Mouse (Mus musculus) E14TG2a.4 (cell line): Measurements from ENCODE around the gene Mss51.

Source experiments
- CTCF ChIP-seq: conservative IDR thresholded peaks from 2 replicates; pipeline ENCODE4 v1.5.1; 2014; ENCODE audit warnings: low read length
- NANOG ChIP-seq: IDR thresholded peaks from 2 replicates; pipeline ENCODE4 v1.6.1; 2014; ENCODE audit warnings: borderline replicate concordance, low read length, mixed read lengths
- POU5F1 ChIP-seq: IDR thresholded peaks from 2 replicates; pipeline ENCODE4 v1.6.1; 2014; ENCODE audit warnings: low read length, borderline replicate concordance

DNA sequence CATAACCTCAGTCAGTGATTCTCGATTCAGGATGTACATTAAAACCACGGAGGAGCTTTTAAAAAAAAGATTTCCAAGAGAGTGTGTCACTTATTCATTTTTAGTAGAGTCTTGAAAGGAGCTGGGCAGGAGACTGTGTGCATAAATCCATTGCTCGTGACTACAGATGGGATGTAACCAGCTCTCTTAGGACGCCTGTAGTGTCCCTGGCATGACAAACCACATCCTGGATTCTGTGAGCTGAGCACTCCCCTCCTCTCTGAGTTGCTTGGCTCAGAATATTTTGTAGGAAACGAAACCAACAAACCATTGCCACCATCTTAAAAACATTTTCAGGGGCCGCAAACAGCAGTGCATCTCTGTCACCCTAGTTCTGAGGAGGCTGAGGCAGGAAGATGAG lies 59.7 kb downstream of the Mss51 start:
- no peak for TF ChIP-seq CTCF
- TF ChIP-seq POU5F1 = no peak
- TF ChIP-seq NANOG = no peak
